Mouse (Mus musculus) megakaryocyte, embryonic 14.5 days (primary cell): ENCODE results near the gene Pold4.

ENCODE experiments used
- FLI1 ChIP-seq: IDR thresholded peaks from 2 replicates; pipeline ENCODE4 v1.6.1; 2012; ENCODE audit warnings: low read length, inconsistent platforms, mixed read lengths
- GATA1 ChIP-seq: IDR thresholded peaks from 3 replicates; pipeline ENCODE4 v1.6.1; 2012; ENCODE audit warnings: mixed read lengths, low read length, inconsistent platforms, borderline replicate concordance

GRCm38 (mm10) chr19:4184976-4185975 is 46.4 kb upstream of the Pold4 start:
- TF ChIP-seq GATA1 (no peak), FLI1 (no peak)
